Mouse (Mus musculus): ENCODE results near the gene Pdlim3. TPM values are rescaled to one million over a fixed set of nuclear protein-coding genes. Genes with fewer than 3 reads are reported as not detected.

Pdlim3 gene
- polyA plus RNA-seq, 1 experiment from 2014 or later, result 148 TPM

DNA sequence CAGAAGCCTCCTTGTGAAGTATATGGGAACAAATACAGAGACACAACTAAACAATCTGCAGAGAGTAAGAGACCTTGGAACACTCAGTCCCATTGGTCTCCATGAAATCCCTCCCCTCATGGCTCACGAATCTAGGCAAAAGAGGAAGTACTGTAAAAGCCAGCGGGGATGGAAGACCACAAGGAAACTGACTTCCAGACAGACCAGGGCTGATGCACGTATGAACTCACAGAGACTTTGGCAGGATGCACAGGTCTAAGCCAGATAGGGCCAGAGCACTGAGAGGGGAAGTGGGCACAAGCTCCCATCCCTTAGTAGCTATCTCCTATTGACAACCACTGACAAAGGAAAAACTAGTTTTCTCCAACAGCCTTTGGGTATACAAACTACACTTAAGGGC, 4.8 kb upstream of the Pdlim3 start:
- H3K4me3 ChIP-seq, result no peak overlapping the region
- WGBS, result 85% methylated on average over 3 of the region's 3 CpGs
- H3K36me3 ChIP-seq, result no peaks in the 10 kb centered on the region
- H3K27me3 ChIP-seq (ENCODE audit: insufficient read depth, poor library complexity, severe bottlenecking), result no peaks in the 10 kb centered on the region
- DNase-seq (ENCODE audit: low spot score), result no peak
- H3K4me1 ChIP-seq, result peaks cover 11% of the 10 kb centered on the region
- H3K9me3 ChIP-seq, result no peaks in the 10 kb centered on the region
- H3K27ac ChIP-seq, result no peak overlapping the region

DNA sequence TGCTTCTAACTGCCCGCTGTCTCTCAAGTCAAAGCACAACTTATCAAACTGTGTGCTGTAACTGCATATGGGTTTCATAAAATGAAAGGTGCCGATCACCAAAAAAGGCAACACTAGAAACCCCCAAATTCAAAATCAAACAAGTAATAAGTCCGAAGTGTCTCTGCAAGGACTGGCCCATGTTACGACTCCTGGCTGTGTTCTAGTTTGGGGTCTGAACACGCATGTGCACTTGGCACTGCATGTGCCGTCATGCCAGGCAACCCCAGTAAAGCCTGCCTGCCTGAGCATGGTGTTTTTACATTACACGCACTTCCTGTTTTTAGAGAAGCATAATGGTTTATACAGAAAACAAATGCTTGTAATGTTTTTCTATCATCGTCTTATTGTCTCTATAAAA, 3.5 kb upstream of the Pdlim3 start:
- H3K9me3 ChIP-seq, result no peaks in the 10 kb centered on the region
- 91% methylated on average over 8 of the region's 8 CpGs for WGBS
- DNase-seq (ENCODE audit: low spot score), result no peak
- no peaks in the 10 kb centered on the region for H3K36me3 ChIP-seq
- no peaks in the 10 kb centered on the region for H3K27me3 ChIP-seq (ENCODE audit: insufficient read depth, poor library complexity, severe bottlenecking)
- no peak overlapping the region for H3K4me3 ChIP-seq
- no peak overlapping the region for H3K27ac ChIP-seq
- H3K4me1 ChIP-seq, result peaks cover 14% of the 10 kb centered on the region

DNA sequence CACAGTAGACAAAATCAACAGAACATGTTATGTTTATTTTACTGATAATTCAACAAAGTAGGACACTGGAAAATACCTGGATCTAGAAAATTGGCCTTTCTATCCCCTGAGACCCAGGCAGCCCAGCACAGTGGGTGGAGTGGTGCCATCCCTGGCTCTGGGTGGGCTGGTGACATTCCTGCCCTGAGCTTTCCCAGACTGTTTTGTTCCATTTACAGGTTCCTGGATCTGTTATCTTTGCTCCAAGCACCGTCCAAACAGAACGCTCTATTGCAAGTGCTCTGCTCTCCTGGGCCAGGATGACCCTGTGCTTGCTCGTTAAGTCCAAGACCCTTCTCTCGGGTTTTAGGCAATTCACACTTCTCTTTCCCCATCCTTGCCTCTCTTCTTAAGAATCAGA, 1.5 kb upstream of the Pdlim3 start:
- 5% methylated on average over 4 of the region's 4 CpGs for WGBS

DNA sequence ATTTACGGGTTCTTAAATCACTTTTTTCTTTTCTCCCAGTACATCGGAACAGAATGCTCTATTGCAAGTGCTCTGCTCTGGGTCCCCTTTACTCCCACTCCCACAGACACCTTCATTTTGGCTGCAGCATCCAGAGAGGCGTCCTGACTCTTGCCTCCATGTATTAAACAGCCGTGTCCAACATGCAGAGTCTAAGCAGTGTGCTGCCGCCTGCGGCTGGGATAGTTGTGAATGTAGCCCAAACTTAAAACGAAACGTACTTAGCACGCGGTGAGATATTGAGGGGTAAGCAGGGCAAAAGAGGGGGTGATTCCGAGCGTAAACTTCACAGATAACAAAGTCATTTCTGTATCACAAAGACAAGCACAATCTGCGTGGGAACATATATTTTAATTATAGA, 709 bp upstream of the Pdlim3 start:
- DNase-seq (ENCODE audit: low spot score), result no peak
- Histone ChIP-seq H3K9me3 (no peaks in the 10 kb centered on the region), H3K4me3 (peak overlapping the region; percentile 68), H3K4me1 (peaks cover 29% of the 10 kb centered on the region), H3K27me3 (ENCODE audit: insufficient read depth, poor library complexity, severe bottlenecking) (no peaks in the 10 kb centered on the region), H3K36me3 (no peaks in the 10 kb centered on the region), H3K27ac (peak overlapping the region; percentile 84)
- 12% methylated on average over 13 of the region's 13 CpGs for WGBS

More for the DNA sequence above, 1.5 kb upstream of the Pdlim3 start:
- H3K9me3 ChIP-seq, result no peaks in the 10 kb centered on the region
- H3K4me3 ChIP-seq, result no peak overlapping the region
- H3K27ac ChIP-seq, result 0 out of 2 replicates have a peak overlapping the region, but pooled peaks have one; percentile 84
- H3K27me3 ChIP-seq (ENCODE audit: insufficient read depth, poor library complexity, severe bottlenecking), result no peaks in the 10 kb centered on the region
- peaks cover 26% of the 10 kb centered on the region for H3K4me1 ChIP-seq
- no peak for DNase-seq (ENCODE audit: low spot score)
- no peaks in the 10 kb centered on the region for H3K36me3 ChIP-seq

DNA sequence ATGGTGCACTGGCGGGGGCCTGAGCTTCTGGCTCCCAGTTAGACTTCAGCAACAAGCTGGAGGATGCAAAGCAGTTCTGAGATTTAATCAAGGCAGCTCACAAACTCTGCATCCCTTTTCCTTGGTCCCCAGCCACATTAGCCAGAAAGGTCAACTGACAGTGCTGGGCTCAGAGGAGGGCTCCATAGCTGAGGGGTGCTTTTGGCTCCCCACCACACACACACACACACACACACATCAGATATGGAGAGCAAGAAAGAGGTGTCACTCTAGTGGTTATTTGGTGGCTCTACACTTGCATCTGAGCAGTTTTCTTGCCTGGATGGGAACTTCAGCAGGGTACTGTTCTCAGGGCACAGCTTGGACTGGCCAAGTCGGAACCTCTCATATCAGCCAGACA, 514 bp downstream of the Pdlim3 start:
- Histone ChIP-seq H3K36me3 (no peaks in the 10 kb centered on the region), H3K27me3 (ENCODE audit: insufficient read depth, poor library complexity, severe bottlenecking) (no peaks in the 10 kb centered on the region), H3K4me3 (peak overlapping the region; percentile 68), H3K27ac (peak overlapping the region; percentile 84), H3K4me1 (peaks cover 33% of the 10 kb centered on the region), H3K9me3 (no peaks in the 10 kb centered on the region)
- no peak for DNase-seq (ENCODE audit: low spot score)
- 14% methylated on average over 2 of the region's 2 CpGs for WGBS

DNA sequence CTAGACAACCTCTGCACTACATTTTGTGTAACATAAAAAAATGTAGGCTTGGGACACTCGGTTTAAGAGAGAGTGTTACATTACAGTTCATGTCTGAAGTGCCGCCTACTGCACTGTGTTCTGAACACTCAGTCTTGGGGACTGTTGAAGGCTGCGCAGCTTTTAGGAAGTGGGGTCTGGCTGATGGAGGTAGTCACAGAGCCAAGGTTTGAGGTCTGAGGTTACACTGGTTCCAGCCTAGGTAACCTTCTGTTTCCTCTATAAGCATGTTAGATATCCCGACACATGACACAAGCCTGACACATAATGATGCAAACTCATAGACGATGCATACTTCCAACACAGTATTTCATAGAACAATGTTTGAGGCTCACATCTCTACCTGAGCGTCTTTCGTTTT, 4.5 kb downstream of the Pdlim3 start:
- peaks cover 8% of the 10 kb centered on the region; the same call in 1 of the 2 replicates for H3K36me3 ChIP-seq
- no peaks in the 10 kb centered on the region for H3K27me3 ChIP-seq (ENCODE audit: insufficient read depth, poor library complexity, severe bottlenecking)
- no peaks in the 10 kb centered on the region for H3K9me3 ChIP-seq
- WGBS, result 92% methylated on average over 7 of the region's 7 CpGs
- H3K27ac ChIP-seq, result no peak overlapping the region
- no peak overlapping the region for H3K4me3 ChIP-seq
- peaks cover 22% of the 10 kb centered on the region for H3K4me1 ChIP-seq
- DNase-seq (ENCODE audit: low spot score), result no peak

DNA sequence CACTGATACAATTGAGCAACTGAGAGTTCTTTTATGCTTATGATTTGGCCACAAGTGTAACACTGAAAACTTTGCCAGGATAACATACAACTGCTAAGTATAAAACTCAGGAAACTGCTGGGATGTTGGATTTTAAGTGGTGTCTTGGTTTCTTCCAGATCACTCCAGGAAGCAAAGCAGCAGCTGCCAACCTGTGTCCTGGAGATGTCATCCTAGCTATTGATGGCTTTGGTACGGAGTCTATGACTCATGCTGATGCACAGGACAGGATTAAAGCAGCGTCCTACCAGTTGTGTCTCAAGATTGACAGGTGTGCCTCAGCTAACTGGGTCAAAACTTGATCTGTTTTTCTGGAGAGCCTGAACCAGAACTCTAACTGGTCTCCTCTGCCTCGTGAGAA, 11.3 kb downstream of the Pdlim3 start:
- WGBS, result 79% methylated on average over 3 of the region's 3 CpGs
- H3K4me3 ChIP-seq, result no peak overlapping the region

DNA sequence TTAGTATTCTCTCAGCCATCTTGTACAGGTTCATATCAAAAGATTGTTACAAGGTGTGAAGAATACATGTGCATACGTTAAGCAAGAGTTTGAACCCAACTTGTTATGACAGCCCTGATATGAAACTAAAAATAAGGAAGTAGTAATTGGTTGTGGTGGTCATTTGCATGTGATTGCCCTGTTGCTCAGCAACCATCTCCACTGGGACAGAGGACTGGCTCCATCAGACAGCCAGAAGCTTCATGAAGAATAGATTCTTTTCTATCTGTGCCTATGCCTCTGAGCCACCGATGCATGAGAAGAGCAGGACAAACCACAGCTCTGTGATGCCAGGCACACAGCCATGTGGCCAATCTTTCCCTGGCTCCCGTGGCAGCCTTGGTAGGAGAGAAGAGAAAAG, 14.5 kb downstream of the Pdlim3 start:
- peaks cover 26% of the 10 kb centered on the region for H3K4me1 ChIP-seq
- 75% methylated on average over 3 of the region's 3 CpGs for WGBS
- H3K27me3 ChIP-seq (ENCODE audit: insufficient read depth, poor library complexity, severe bottlenecking), result no peaks in the 10 kb centered on the region
- peaks cover 22% of the 10 kb centered on the region; the same call in 1 of the 2 replicates for H3K36me3 ChIP-seq
- no peak overlapping the region for H3K4me3 ChIP-seq
- no peak overlapping the region for H3K27ac ChIP-seq
- DNase-seq (ENCODE audit: low spot score), result no peak
- H3K9me3 ChIP-seq, result no peaks in the 10 kb centered on the region

More for the DNA sequence above, 11.3 kb downstream of the Pdlim3 start:
- Histone ChIP-seq H3K4me1 (peaks cover 11% of the 10 kb centered on the region), H3K9me3 (no peaks in the 10 kb centered on the region), H3K27me3 (ENCODE audit: insufficient read depth, poor library complexity, severe bottlenecking) (no peaks in the 10 kb centered on the region), H3K36me3 (peaks cover 27% of the 10 kb centered on the region; the same call in 1 of the 2 replicates), H3K27ac (no peak overlapping the region)
- no peak for DNase-seq (ENCODE audit: low spot score)

DNA sequence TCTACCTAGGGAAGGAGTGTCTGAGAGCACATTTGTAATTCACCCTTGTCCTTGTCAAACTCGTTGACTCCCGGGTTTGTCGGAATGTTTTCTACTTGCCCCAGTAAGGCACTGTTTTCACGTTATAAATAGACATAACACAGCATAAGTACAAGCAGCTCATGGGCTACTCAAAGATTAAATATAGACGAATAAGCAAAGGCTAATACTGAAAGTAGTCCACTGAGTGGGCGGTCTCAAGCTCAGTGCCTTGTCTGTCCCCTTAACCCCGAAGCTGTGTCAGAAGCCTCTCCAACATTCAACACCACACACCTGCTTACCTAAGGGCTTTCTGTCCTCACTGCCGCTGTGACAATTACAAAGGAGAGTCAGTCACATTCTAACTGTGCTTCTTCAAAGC, 16.4 kb downstream of the Pdlim3 start:
- no peaks in the 10 kb centered on the region for H3K27me3 ChIP-seq (ENCODE audit: insufficient read depth, poor library complexity, severe bottlenecking)
- no peak for DNase-seq (ENCODE audit: low spot score)
- peaks cover 22% of the 10 kb centered on the region; the same call in 1 of the 2 replicates for H3K36me3 ChIP-seq
- H3K27ac ChIP-seq, result peak overlapping the region; percentile 79
- 49% methylated on average over 8 of the region's 8 CpGs for whole genome bisulfite sequencing
- 0 out of 2 replicates have a peak overlapping the region, but pooled peaks have one; percentile 8 for H3K4me3 ChIP-seq
- H3K9me3 ChIP-seq, result no peaks in the 10 kb centered on the region
- H3K4me1 ChIP-seq, result peaks cover 21% of the 10 kb centered on the region

DNA sequence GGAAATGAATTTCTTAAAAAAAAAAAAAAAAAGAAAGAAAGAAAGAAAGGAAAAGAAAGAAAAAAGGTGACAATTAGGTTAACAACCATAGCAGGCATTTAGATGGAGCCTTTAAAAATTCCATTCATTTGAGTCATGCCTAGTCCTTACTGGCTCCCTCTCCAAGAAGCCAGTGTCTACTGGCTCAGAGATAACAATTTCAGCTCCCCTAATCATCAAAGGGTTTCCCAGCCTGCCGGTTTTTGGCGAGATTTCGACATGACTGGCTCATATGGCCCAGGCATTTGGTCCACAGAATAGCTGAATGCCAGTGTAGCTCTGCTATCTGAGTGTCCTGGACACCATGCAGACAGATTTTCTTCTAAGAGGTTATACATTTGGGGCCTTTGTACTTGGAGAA, 18.4 kb downstream of the Pdlim3 start:
- Histone ChIP-seq H3K4me3 (no peak overlapping the region), H3K36me3 (peaks cover 23% of the 10 kb centered on the region; the same call in 1 of the 2 replicates), H3K27me3 (ENCODE audit: insufficient read depth, poor library complexity, severe bottlenecking) (no peaks in the 10 kb centered on the region), H3K4me1 (peaks cover 21% of the 10 kb centered on the region), H3K9me3 (no peaks in the 10 kb centered on the region), H3K27ac (peak overlapping the region; percentile 62)
- WGBS, result 7% methylated on average over 3 of the region's 3 CpGs
- DNase-seq (ENCODE audit: low spot score), result no peak

DNA sequence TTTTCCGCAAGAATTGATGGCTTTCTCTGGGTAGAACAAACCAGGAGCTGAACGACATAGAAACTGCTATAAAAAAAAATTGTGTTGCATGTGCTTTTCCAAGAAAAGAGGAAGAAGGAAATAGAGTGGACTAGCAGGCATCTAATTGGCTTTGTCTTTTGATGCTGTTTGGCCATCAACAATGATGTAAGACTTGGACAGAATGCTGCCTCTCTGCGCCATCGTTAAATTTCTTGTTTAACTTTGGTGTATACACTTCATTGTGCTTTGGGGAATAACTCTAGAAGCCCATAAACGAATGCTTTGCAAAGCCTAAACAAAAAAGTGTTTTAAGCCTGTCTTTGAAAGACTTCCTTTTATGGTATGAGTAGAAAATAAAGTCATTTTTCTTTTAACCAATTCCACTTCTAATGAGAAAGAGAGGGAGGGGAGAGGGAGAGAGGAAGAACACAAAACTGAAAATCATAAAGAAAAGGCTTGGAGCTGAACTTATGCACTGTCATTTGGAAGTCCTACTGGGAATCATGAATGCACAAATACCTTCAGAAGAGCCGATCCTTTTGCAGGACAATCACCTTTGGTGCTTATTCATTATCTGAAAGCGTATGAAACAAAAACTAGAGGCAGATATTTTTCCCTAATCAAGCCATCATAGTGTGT, 20.5 kb downstream of the Pdlim3 start:
- no peaks in the 10 kb centered on the region for H3K9me3 ChIP-seq
- DNase-seq (ENCODE audit: low spot score), result no peak
- H3K4me1 ChIP-seq, result peaks cover 21% of the 10 kb centered on the region
- no peak overlapping the region for H3K27ac ChIP-seq
- no peaks in the 10 kb centered on the region for H3K27me3 ChIP-seq (ENCODE audit: insufficient read depth, poor library complexity, severe bottlenecking)
- H3K4me3 ChIP-seq, result no peak overlapping the region
- H3K36me3 ChIP-seq, result peaks cover 30% of the 10 kb centered on the region; the same call in 1 of the 2 replicates
- 84% methylated on average over 7 of the region's 7 CpGs for WGBS

DNA sequence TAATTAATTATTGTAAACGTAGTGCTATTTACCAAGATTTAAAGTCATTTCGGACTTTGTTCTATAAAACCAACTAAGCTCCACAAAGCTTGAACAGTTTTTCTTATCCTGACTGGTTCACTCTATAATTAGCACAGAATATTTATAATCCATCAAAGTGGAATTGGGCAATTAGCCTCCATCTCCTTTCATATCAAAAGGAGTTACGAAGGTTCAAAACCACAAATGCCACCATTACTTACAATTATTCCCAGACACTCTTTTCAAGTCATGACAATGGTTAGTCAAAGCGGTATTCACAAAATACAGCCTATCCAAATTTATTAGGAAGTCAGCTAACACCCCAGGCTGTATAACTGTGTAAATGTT, 21.0 kb downstream of the Pdlim3 start:
- Histone ChIP-seq H3K4me1 (peaks cover 19% of the 10 kb centered on the region), H3K4me3 (no peak overlapping the region), H3K27ac (no peak overlapping the region), H3K27me3 (ENCODE audit: insufficient read depth, poor library complexity, severe bottlenecking) (no peaks in the 10 kb centered on the region), H3K9me3 (no peaks in the 10 kb centered on the region), H3K36me3 (peaks cover 30% of the 10 kb centered on the region; the same call in 1 of the 2 replicates)
- 92% methylated on average over 4 of the region's 4 CpGs for whole genome bisulfite sequencing
- DNase-seq (ENCODE audit: low spot score), result no peak

DNA sequence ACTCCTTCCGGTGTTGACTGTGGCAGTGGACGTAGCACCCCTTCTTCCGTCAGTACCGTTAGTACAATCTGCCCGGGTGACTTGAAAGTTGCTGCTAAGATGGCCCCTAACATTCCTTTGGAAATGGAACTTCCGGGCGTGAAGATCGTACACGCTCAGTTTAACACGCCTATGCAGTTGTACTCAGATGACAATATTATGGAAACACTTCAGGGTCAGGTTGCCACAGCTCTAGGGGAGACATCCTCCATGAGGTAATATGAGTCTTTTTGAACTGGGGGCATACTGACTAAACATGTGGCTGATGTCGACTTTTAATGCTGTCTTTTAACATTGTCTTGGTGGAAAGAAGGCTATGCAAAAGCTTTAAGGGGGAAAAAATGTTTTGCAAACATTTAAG, 28.4 kb downstream of the Pdlim3 start:
- Histone ChIP-seq H3K9me3 (no peaks in the 10 kb centered on the region), H3K36me3 (peaks cover 50% of the 10 kb centered on the region), H3K4me3 (no peak overlapping the region), H3K4me1 (no peaks in the 10 kb centered on the region), H3K27me3 (ENCODE audit: insufficient read depth, poor library complexity, severe bottlenecking) (no peaks in the 10 kb centered on the region), H3K27ac (no peak overlapping the region)
- no peak for DNase-seq (ENCODE audit: low spot score)
- 84% methylated on average over 11 of the region's 11 CpGs for WGBS

DNA sequence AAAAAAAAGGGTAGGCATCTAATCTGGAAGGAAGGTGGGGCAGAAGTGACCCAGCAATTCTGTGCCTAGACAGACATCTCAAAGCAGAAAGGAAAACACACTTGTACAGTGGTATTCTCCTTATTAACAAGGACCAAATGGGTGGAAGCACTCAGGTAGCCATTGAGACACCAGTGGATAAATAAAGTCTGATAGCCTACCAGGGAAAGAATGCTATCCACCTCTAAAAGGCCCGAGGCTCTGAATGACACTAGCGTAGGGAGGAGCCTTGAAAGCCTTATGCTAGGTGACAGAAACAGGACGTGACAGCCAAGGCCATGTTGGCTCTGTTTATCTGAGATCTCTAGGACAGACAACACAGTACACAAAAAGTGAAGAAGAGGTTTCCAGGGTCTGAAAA, 31.2 kb downstream of the Pdlim3 start:
- Histone ChIP-seq H3K27me3 (ENCODE audit: insufficient read depth, poor library complexity, severe bottlenecking) (no peaks in the 10 kb centered on the region), H3K9me3 (no peaks in the 10 kb centered on the region), H3K4me1 (no peaks in the 10 kb centered on the region), H3K36me3 (peaks cover 57% of the 10 kb centered on the region), H3K27ac (peak overlapping the region; percentile 1), H3K4me3 (no peak overlapping the region)
- DNase-seq (ENCODE audit: low spot score), result no peak
- 67% methylated on average over 3 of the region's 3 CpGs for WGBS

All from heart, embryonic 10.5 days (tissue).